Mouse (Mus musculus): ENCODE measurements at regions not wholly inside any gene's neighbourhood (a gene's known extent, or its start where the extent isn't known, plus 50 kb on each side); places are given as distances from the start of the nearest gene placed in this dataset.

DNA sequence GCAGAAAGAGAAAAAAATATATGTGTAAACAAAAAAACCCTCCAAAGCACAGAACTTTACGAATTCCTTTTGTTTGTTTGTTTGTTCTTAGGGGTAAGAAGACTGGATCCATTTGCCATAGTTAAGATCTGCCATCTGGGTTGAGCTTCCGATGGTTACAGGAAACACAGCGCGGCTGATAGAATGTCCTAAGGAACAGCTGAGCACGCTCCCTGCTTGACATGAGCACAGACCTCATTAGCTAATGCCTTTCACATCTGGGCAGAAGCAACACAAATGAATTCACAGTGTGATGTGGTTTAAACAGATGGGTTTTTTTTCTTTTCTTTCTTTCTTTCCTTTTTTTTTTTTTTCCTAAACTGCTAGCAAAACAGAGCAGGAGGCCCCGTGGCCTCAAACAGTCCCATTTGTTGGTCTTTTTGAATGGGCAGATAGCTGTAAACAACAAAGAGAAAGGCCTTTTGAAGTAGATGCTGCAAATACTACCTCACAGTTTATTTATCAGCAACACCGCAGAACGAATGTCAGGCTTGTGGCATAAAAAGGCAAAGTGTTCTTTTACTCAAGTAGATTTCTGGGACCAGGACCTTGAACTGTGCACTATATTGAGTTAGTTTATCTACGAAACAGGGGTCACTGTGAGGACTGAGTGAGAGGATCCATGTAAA lies 61.0 kb upstream of the Raph1 start:
- no peak for DNase-seq (ENCODE audit: low read depth, low spot score)

DNA sequence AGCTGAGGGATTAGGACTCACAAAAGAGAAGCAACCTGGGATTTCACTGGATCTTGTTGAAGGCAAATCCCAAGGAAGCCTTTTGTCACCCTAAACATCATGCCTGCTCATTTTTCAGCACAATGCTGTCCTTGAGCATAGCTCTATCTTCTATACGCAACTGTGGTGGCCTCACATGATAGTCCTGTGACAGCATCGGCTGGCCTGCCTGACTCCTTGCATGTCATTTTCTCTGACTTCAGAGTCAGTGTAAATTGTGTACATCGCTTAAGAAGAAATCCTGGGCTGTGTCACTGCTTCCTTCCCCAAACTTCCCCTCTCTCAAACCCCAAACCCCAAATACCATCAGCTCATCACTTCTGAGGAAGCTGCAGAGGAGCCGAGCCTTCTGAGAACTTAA lies 60.5 kb upstream of the Raph1 start:
- DNase-seq (ENCODE audit: low read depth, low spot score) = no peak

DNA sequence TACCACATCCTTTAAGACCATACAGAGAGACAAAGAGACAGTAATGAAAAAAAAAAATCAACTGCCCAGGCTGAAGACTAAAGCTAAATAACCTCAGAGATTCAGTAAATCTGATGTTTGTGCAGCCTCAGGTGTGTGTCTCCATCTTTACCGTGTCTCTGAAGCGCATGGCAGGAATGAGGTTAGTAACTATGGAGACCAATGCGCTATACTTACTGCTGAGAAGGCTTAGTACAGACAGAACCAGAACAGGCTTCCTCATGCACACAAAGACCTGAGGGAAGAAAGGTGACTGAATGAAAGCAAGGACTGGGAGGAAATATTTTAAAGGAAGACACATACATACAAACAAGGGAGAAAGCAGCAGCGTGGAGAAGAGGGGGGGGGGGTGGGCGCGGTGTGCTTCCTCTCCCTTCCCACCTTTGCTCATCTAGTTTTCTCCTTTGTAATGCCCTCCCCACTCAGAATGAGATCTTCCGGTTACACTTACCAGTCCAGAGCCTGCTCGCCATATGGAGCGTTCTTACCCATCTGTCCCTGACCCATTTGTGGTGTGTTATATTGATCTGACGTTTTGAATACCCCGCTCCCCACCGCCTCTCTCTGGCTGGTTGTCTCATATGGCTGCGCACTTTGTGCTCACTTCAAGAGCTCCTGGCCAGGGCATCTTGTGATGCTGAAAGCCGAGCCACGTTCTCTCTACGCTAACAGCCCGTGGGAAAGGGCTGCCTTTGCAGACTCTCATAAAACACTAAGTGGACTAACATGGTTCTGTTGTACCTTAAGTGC lies 59.0 kb upstream of the Raph1 start:
- DNase-seq (ENCODE audit: low read depth, low spot score) = no peak

DNA sequence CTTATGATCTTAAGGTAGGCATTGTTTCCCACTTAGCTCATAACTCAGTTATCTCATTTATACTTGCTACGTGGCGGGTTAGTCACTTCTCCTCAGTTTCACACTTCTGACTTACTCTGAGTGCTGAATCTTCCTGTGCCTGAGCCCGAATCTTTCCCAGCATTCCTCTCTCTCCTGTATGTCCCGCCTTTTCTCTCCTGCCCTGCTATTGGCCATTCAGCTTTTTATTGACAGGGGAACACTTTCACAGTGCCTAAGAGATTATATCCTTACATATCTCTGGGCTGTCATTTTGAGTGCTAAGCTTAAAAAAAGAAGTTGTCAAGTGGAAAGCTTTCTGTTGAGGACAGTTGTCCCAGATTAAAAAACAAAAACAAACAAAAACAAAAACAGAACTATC lies 57.3 kb upstream of the Raph1 start:
- no peak for DNase-seq (ENCODE audit: low read depth, low spot score)

DNA sequence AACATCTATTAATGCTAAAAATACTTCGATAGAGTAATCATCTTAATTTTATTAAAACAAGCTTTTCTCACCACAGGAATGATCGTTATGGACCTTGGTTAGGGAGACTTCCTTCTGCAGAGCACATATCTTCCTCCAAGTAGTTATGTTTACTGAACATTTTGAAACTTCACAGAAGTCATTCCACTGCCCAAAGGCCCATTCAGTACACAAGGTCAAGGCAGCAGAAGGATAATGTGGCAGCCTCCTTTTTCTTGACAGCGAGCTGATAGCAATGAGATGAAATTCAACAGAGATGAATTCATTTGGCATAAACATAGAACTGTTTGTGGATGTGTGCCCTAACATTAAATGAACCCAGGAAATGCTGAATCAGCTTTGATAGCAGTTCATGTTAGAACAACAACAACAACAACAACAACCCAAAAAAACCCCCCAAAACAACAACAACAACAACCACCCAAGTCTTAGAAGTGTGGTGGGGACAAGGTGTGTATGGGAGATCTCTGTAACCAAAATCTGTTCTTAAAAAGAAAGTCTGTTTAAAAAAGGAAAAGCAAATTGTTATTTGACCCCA lies 56.6 kb upstream of the Raph1 start:
- no peak for DNase-seq (ENCODE audit: low read depth, low spot score)

DNA sequence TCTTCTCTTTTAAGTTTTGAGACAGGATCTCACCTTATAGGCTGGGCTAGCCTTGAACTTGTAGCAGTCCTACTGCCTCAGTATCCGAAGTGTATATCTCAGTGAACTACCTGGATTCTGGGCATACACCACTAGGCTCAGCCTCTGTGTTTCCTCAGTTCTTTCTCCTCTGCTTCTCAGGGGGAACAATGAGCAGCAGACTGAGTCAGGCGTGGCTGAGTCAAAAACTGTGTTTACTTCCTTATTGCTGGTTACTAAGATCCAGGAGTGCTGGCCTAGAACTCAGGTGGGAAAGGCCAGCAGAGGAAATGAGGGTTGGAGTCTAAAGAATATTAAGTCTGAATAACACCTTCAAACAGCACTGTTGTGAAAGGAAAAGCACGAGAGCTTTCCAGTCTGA lies 54.9 kb upstream of the Raph1 start:
- DNase-seq (ENCODE audit: low read depth, low spot score) = no peak

DNA sequence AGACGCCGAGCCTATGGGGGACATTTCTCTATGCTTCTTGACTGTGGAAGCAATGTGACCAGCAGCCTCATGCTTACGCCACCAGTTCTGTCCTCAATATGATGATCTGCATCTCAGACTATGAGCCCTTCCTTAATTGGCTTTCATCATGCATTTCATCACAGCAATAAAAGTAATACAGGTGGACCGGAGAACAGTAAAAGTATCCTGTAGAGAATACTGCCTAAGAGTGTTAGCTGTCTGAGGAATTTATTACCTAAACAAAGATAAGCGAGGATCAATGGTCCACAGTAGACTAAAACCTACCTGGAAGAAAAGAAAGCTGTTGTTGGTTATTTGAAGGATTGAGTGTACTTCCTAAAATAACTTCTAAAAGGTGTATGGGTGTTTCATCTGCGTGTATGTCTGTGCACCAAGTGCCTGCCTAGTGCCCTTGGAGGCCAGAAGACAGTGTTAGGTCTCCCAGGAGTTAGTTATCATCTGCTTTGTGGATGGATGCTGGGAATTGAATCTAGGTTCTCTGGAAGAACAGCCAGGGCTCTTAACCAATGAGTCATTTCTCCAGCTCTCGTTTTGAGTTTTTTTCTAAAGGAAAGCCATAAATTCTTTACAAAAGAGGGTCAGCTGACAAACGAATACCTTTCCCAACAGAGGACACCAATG lies 54.3 kb upstream of the Raph1 start:
- no peak for DNase-seq (ENCODE audit: low read depth, low spot score)

DNA sequence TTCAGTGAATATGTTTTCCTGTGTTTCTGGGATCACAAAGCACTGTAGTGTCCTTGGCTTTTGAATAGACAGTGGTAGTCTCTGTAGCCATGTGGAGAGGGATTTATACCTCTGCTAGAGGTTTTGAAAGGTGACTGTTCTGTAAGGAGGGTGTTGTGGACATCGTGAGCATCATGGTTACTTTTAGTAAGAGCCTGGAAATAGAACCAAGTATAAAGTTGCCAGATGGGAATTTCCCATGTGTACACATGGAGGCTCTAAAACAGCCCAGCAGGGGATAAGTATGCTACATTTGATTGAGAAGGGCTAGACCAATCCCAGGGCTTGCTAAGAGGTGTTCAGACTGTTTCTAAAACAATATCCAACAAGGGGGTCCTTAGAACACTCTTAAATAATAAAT lies 51.5 kb upstream of the Raph1 start:
- peak; percentile 56 for DNase-seq (ENCODE audit: low read depth, low spot score)

DNA sequence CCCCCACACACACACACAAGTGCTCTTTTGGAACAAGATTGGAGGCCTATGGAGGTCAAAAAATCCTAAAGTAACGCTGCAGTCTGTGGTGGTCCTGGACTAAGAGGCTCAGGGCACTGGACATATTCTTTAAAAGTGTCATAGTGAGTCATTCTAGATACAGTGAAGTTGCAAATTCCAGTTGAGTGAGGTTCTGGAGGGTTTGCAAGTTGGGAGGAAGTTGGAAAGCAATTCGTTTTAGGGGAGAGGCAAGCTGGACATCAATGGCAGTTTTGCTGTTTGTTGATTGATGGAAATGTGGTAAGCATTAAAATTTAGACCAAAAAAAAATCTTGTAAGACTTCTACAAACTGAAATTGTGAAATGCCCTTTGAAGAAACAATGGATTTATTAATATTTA lies 50.0 kb upstream of the Raph1 start:
- no peak for DNase-seq (ENCODE audit: low read depth, low spot score)
